Mouse (Mus musculus): ENCODE data around the gene Psmd8.

GRCm38 (mm10) chr7:29162294-29162693, 18.2 kb downstream of the Psmd8 start:
- TF ChIP-seq POLR2A (IDR thresholded peaks at IDR 0.05; ENCODE audit: borderline replicate concordance, control insufficient read depth, low read depth, low read length) (no peak), CTCF (IDR thresholded peaks at IDR 0.05; ENCODE audit: control insufficient read depth, insufficient read depth, low read length) (no peak)
